Mouse (Mus musculus): ENCODE results near the gene Arhgap6. TPM values are rescaled to one million over a fixed set of nuclear protein-coding genes. Genes with fewer than 3 reads are reported as not detected.

The Arhgap6 gene
- polyA plus RNA-seq, 1 experiment from 2014 or later: 5.0 TPM

GRCm38 (mm10) chrX:169325929-169326595 is 531.2 kb downstream of the Arhgap6 start:
- H3K27me3 ChIP-seq (ENCODE audit: control insufficient read depth, insufficient read depth, low read length): no peaks in the 10 kb centered on the region
- no peaks in the 10 kb centered on the region for H3K36me3 ChIP-seq (ENCODE audit: control insufficient read depth, insufficient read depth, low read length)
- H3K4me2 ChIP-seq (ENCODE audit: low read depth, low read length): no peak overlapping the region
- no peak overlapping the region for H3K4me3 ChIP-seq (ENCODE audit: low read depth, low read length)
- 86% methylated on average over 3 of the region's 3 CpGs for WGBS
- H3K9me3 ChIP-seq (ENCODE audit: control insufficient read depth, low read length): no peaks in the 10 kb centered on the region
- H3K9ac ChIP-seq (replicated peaks; ENCODE audit: low read depth, low read length): no peak overlapping the region
- ATAC-seq (ENCODE audit: low read depth): no peak
- H3K4me1 ChIP-seq (ENCODE audit: control insufficient read depth, insufficient read depth, low read length): no peaks in the 10 kb centered on the region
- H3K27ac ChIP-seq (ENCODE audit: low read depth, low read length): no peak overlapping the region

- Histone ChIP-seq H3K27ac (ENCODE audit: low read depth, low read length) (no peak overlapping the region), H3K4me3 (ENCODE audit: low read depth, low read length) (no peak overlapping the region), H3K4me1 (ENCODE audit: control insufficient read depth, insufficient read depth, low read length) (no peaks in the 10 kb centered on the region), H3K36me3 (ENCODE audit: control insufficient read depth, insufficient read depth, low read length) (no peaks in the 10 kb centered on the region), H3K27me3 (ENCODE audit: control insufficient read depth, insufficient read depth, low read length) (no peaks in the 10 kb centered on the region), H3K9ac (replicated peaks; ENCODE audit: low read depth, low read length) (no peak overlapping the region), H3K9me3 (ENCODE audit: control insufficient read depth, low read length) (no peaks in the 10 kb centered on the region), H3K4me2 (ENCODE audit: low read depth, low read length) (no peak overlapping the region)
- WGBS: 47% methylated on average over 3 of the region's 3 CpGs
- ATAC-seq (ENCODE audit: low read depth): no peak
These were observed 537.4 kb downstream of the Arhgap6 start for GRCm38 (mm10) chrX:169332264-169332663.

GRCm38 (mm10) chrX:169337559-169337958 is 542.7 kb downstream of the Arhgap6 start:
- Histone ChIP-seq H3K27me3 (ENCODE audit: control insufficient read depth, insufficient read depth, low read length) (no peaks in the 10 kb centered on the region), H3K36me3 (ENCODE audit: control insufficient read depth, insufficient read depth, low read length) (no peaks in the 10 kb centered on the region), H3K9me3 (ENCODE audit: control insufficient read depth, low read length) (no peaks in the 10 kb centered on the region), H3K4me1 (ENCODE audit: control insufficient read depth, insufficient read depth, low read length) (no peaks in the 10 kb centered on the region), H3K27ac (ENCODE audit: low read depth, low read length) (no peak overlapping the region), H3K4me2 (ENCODE audit: low read depth, low read length) (no peak overlapping the region), H3K9ac (replicated peaks; ENCODE audit: low read depth, low read length) (no peak overlapping the region), H3K4me3 (ENCODE audit: low read depth, low read length) (no peak overlapping the region)
- no peak for ATAC-seq (ENCODE audit: low read depth)

- WGBS: 80% methylated on average over 3 of the region's 3 CpGs
- Histone ChIP-seq H3K4me3 (ENCODE audit: low read depth, low read length) (no peak overlapping the region), H3K27me3 (ENCODE audit: control insufficient read depth, insufficient read depth, low read length) (no peaks in the 10 kb centered on the region), H3K9ac (replicated peaks; ENCODE audit: low read depth, low read length) (no peak overlapping the region), H3K4me1 (ENCODE audit: control insufficient read depth, insufficient read depth, low read length) (no peaks in the 10 kb centered on the region), H3K27ac (ENCODE audit: low read depth, low read length) (no peak overlapping the region), H3K9me3 (ENCODE audit: control insufficient read depth, low read length) (no peaks in the 10 kb centered on the region), H3K4me2 (ENCODE audit: low read depth, low read length) (no peak overlapping the region), H3K36me3 (ENCODE audit: control insufficient read depth, insufficient read depth, low read length) (no peaks in the 10 kb centered on the region)
- ATAC-seq (ENCODE audit: low read depth): no peak
These were observed 543.3 kb downstream of the Arhgap6 start for GRCm38 (mm10) chrX:169338213-169338612.

Other genes with a start within 250 kb of the Arhgap6 start
- gene Frmpd4, start 217.9 kb upstream of the Arhgap6 start, polyA plus RNA-seq (2014; fragmentation: Nextera tagmentation; extraction: Ambion mirVana): 1.6 and 1.7 TPM in 2 replicates
- 19.1 and 23.3 TPM in 2 replicates for gene Msl3, start 121.2 kb upstream of the Arhgap6 start, polyA plus RNA-seq (2014; fragmentation: Nextera tagmentation; extraction: Ambion mirVana)